Mouse (Mus musculus) A20 (cell line): ENCODE results near the gene Prrg2.

Experiments used
- DNase-seq: peaks from one replicate; pipeline ENCODE4 v3.0.0-alpha.2; 2011; ENCODE audit warnings: low read depth, low spot score

The Prrg2 gene

GRCm38 (mm10) chr7:45058607-45059571, 3.6 kb downstream of the Prrg2 start:
- no peak for DNase-seq

GRCm38 (mm10) chr7:45056972-45057348, 5.5 kb downstream of the Prrg2 start:
- DNase-seq = no peak

GRCm38 (mm10) chr7:45056329-45056971, 6.0 kb downstream of the Prrg2 start:
- no peak for DNase-seq

- peak; percentile 99 for DNase-seq
These were observed 8.5 kb downstream of the Prrg2 start for GRCm38 (mm10) chr7:45053931-45054510.

- DNase-seq = peak; percentile 93
These were observed 9.2 kb downstream of the Prrg2 start for GRCm38 (mm10) chr7:45053117-45053930.

- no peak for DNase-seq
These were observed 9.7 kb downstream of the Prrg2 start, which contains the start of gene Prr12 for GRCm38 (mm10) chr7:45052862-45053116. TSS of gene Prr12 (minus strand) at chr7:45052881.

GRCm38 (mm10) chr7:45052181-45052861, 10.2 kb downstream of the Prrg2 start:
- DNase-seq = peak; percentile 74

- DNase-seq = no peak
These were observed 10.9 kb downstream of the Prrg2 start for GRCm38 (mm10) chr7:45051601-45051974.

- peak; percentile 92 for DNase-seq
These were observed 11.4 kb downstream of the Prrg2 start for GRCm38 (mm10) chr7:45050945-45051600.

GRCm38 (mm10) chr7:45048923-45049657, 13.4 kb downstream of the Prrg2 start:
- no peak for DNase-seq

- no peak for DNase-seq
These were observed 14.2 kb downstream of the Prrg2 start for GRCm38 (mm10) chr7:45048001-45048890.

- DNase-seq = no peak
These were observed 15.0 kb downstream of the Prrg2 start for GRCm38 (mm10) chr7:45047491-45047890.

- DNase-seq = no peak
These were observed 15.6 kb downstream of the Prrg2 start for GRCm38 (mm10) chr7:45046853-45047350.

- no peak for DNase-seq
These were observed 16.7 kb downstream of the Prrg2 start for GRCm38 (mm10) chr7:45045741-45046140.

GRCm38 (mm10) chr7:45043307-45043706, 19.2 kb downstream of the Prrg2 start:
- no peak for DNase-seq

GRCm38 (mm10) chr7:45040851-45041250, 21.6 kb downstream of the Prrg2 start:
- DNase-seq = no peak

- no peak for DNase-seq
These were observed 24.1 kb downstream of the Prrg2 start for GRCm38 (mm10) chr7:45038411-45038810.

- DNase-seq = peak; percentile 63
These were observed 24.6 kb downstream of the Prrg2 start for GRCm38 (mm10) chr7:45037720-45038361.
